Mouse (Mus musculus) small intestine, adult 2 months (tissue): ENCODE data around the gene Tril.

Experiments used
- CTCF ChIP-seq: fragments of 200-500 bp; IDR thresholded peaks from 2 replicates; pipeline ENCODE4 v1.5.1; 2012; ENCODE audit warnings: low read depth, mild to moderate bottlenecking, control low read depth, inconsistent platforms, low read length, moderate library complexity, mixed read lengths; ENCODE audit not compliant: insufficient replicate concordance, insufficient read length; ENCODE audit errors: extremely low read depth
- POLR2A ChIP-seq: fragments of 200-500 bp; IDR thresholded peaks from 2 replicates; pipeline ENCODE4 v1.6.1; 2012; ENCODE audit warnings: low read depth, mild to moderate bottlenecking, control low read depth, inconsistent platforms, low read length, moderate library complexity

DNA sequence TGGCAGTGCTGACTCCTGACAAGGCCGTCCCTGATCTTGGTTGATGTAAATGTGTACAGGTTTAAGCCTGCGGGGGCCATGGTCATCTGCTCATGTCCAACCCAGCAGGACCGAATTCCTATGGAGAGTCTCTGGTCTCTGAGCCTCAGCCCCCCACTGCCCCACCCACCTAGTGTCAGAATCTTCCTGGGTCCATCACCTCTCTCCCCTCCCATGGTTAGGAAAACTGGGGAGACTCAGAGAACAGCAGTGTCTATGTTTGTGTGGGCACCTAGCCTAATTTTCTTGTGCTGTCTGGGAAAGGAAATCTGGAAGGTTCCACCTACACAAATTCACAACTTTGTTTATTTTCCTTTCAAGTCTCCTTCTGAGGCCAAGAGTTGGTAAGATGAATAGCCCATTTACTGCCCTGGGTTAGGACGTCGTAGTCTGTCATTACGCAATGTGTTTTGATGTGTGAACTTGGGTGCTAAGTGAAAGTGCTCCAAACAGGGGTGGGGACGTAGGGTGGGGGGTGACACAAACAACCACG, 42.1 kb downstream of the Tril start:
- TF ChIP-seq CTCF (no peak), POLR2A (no peak)
